Mouse (Mus musculus) lung, postnatal 0 days (tissue): ENCODE results near the gene Spred2. TPM values are rescaled to one million over a fixed set of nuclear protein-coding genes. Genes with fewer than 3 reads are reported as not detected.

ENCODE experiments used
- ATAC-seq: fragments of 200-750 bp; cut with Nextera tagmentation; 2 replicates; pipeline ENCODE4 v1.8.0; 2017; ENCODE audit warnings: moderate library complexity
- DNase-seq: peaks from one replicate; pipeline ENCODE4 v3.0.0-alpha.2; 2016; ENCODE audit warnings: low spot score
- H3K27ac ChIP-seq: fragments of 300-500 bp; sonication (generic); 2 replicates; pipeline ENCODE4 v1.5.1; 2014; ENCODE audit warnings: antibody characterized with exemption, mild to moderate bottlenecking, low read length, mixed read lengths
- H3K27me3 ChIP-seq: fragments of 300-500 bp; sonication (generic); replicated peaks from 2 replicates; pipeline ENCODE4 v1.6.1; 2014; ENCODE audit warnings: low read length, mixed read lengths; ENCODE audit not compliant: insufficient read depth
- H3K36me3 ChIP-seq: fragments of 300-500 bp; sonication (generic); 2 replicates; pipeline ENCODE4 v1.6.1; 2014; ENCODE audit warnings: low read length, mixed read lengths; ENCODE audit not compliant: insufficient read depth
- H3K4me1 ChIP-seq: fragments of 300-500 bp; sonication (generic); 2 replicates; pipeline ENCODE4 v1.6.1; 2014; ENCODE audit warnings: antibody characterized with exemption, low read depth, low read length, mixed read lengths; ENCODE audit not compliant: insufficient read depth
- H3K4me2 ChIP-seq: fragments of 300-500 bp; sonication (generic); replicated peaks from 2 replicates; pipeline ENCODE4 v1.6.1; 2014; ENCODE audit warnings: low read depth, mild to moderate bottlenecking, low read length, moderate library complexity, mixed read lengths
- H3K4me3 ChIP-seq: fragments of 300-500 bp; sonication (generic); 2 replicates; pipeline ENCODE4 v1.5.1; 2014; ENCODE audit warnings: low read depth, low read length
- H3K9ac ChIP-seq: fragments of 300-500 bp; sonication (generic); replicated peaks from 2 replicates; pipeline ENCODE4 v1.6.1; 2014; ENCODE audit warnings: low read depth, mild to moderate bottlenecking
- H3K9me3 ChIP-seq: fragments of 300-500 bp; sonication (generic); 2 replicates; pipeline ENCODE4 v1.6.1; 2016; ENCODE audit warnings: low read length, mixed read lengths
- CTCF ChIP-seq: IDR thresholded peaks from 2 replicates; pipeline ENCODE4 v1.5.1; 2016; ENCODE audit warnings: antibody characterized with exemption, mild to moderate bottlenecking
- EP300 ChIP-seq: IDR thresholded peaks from 2 replicates; pipeline ENCODE4 v1.6.1; 2016; ENCODE audit warnings: antibody characterized with exemption, mild to moderate bottlenecking, control low read depth
- WGBS: fragments of 180-500 bp; shearing (Covaris S2); extraction: QIAGEN DNeasy Blood & Tissue Kit; methylation state at CpG from one replicate; pipeline ENCODE4 v1.1.7; 2014; 5-methylcytosine and 5-hydroxymethylcytosine counted together
- polyA plus RNA-seq: library from polyadenylated mRNA; unstranded; fragments of >200 nt; fragmentation: Nextera tagmentation; extraction: Ambion mirVana; gene quantifications from 2 replicates; pipeline ENCODE4 v1.2.1, GENCODE M21; 2015

Spred2 gene
- polyA plus RNA-seq, 1 experiment from 2014 or later, result 3.9 TPM

GRCm38 (mm10) chr11:19955701-19956100, 31.5 kb downstream of the Spred2 start:
- Histone ChIP-seq H3K27ac (no peak overlapping the region), H3K27me3 (no peaks in the 10 kb centered on the region), H3K4me3 (no peak overlapping the region), H3K9me3 (no peaks in the 10 kb centered on the region), H3K9ac (no peak overlapping the region), H3K4me2 (no peak overlapping the region), H3K36me3 (no peaks in the 10 kb centered on the region), H3K4me1 (0 out of 2 replicates have a peak, but pooled peaks cover 7% of the 10 kb centered on the region)
- no peak for DNase-seq
- no peak for ATAC-seq
- 72% methylated on average over 6 of the region's 6 CpGs for WGBS
- no peak for TF ChIP-seq EP300
- TF ChIP-seq CTCF, result no peak

DNA sequence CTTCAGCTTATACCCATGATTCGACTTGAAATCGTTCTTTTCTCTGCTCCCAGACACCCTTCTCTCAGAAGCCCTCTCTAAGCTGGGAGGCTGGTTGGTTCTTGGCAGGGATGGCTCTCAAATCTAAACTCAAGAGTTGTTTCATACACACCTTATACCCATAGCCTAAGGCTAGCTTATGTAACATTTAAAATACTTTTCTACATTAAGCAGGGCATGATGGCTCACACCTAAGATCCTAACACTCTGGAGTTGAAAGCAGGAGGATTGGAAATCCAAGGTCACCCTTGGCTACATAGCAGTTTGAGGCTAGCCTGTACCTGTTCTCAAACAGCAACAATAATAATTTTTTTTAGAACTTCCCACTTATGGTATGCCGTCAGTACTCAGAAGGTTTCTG, 34.8 kb downstream of the Spred2 start:
- H3K27ac ChIP-seq, result no peak overlapping the region; the same call in 1 of the 2 replicates
- H3K36me3 ChIP-seq, result no peaks in the 10 kb centered on the region
- no peaks in the 10 kb centered on the region for H3K9me3 ChIP-seq
- no peak overlapping the region for H3K9ac ChIP-seq
- no peak for DNase-seq
- no peak for ATAC-seq
- H3K4me3 ChIP-seq, result no peak overlapping the region
- H3K27me3 ChIP-seq, result no peaks in the 10 kb centered on the region
- TF ChIP-seq EP300 (no peak), CTCF (no peak)
- peaks cover 26% of the 10 kb centered on the region; the same call in 1 of the 2 replicates for H3K4me1 ChIP-seq
- 63% methylated on average over 3 of the region's 3 CpGs for whole genome bisulfite sequencing
- no peak overlapping the region for H3K4me2 ChIP-seq

- 0 out of 2 replicates have a peak overlapping the region, but pooled peaks have one; percentile 20 for H3K27ac ChIP-seq
- peak; percentile 23; the same call in 1 of the 2 replicates for ATAC-seq
Observed at GRCm38 (mm10) chr11:19959897-19960296, 35.7 kb downstream of the Spred2 start.

GRCm38 (mm10) chr11:19960541-19960940, 36.4 kb downstream of the Spred2 start:
- 75% methylated on average over 3 of the region's 3 CpGs for WGBS
- no peaks in the 10 kb centered on the region for H3K27me3 ChIP-seq
- no peak for ATAC-seq
- H3K4me2 ChIP-seq, result no peak overlapping the region
- no peak overlapping the region for H3K4me3 ChIP-seq
- no peak overlapping the region for H3K27ac ChIP-seq
- no peak for TF ChIP-seq EP300
- no peak for TF ChIP-seq CTCF
- no peaks in the 10 kb centered on the region for H3K36me3 ChIP-seq
- no peak overlapping the region for H3K9ac ChIP-seq
- no peaks in the 10 kb centered on the region for H3K9me3 ChIP-seq
- peaks cover 30% of the 10 kb centered on the region; the same call in 1 of the 2 replicates for H3K4me1 ChIP-seq
- no peak for DNase-seq

More at GRCm38 (mm10) chr11:19959897-19960296, 35.7 kb downstream of the Spred2 start:
- no peak for DNase-seq
- H3K9me3 ChIP-seq, result no peaks in the 10 kb centered on the region
- H3K4me2 ChIP-seq, result no peak overlapping the region
- H3K9ac ChIP-seq, result no peak overlapping the region
- no peak for TF ChIP-seq CTCF
- TF ChIP-seq EP300, result no peak
- H3K4me3 ChIP-seq, result no peak overlapping the region
- H3K27me3 ChIP-seq, result no peaks in the 10 kb centered on the region
- 61% methylated on average over 5 of the region's 5 CpGs for WGBS
- no peaks in the 10 kb centered on the region for H3K36me3 ChIP-seq
- H3K4me1 ChIP-seq, result peaks cover 32% of the 10 kb centered on the region; the same call in 1 of the 2 replicates

DNA sequence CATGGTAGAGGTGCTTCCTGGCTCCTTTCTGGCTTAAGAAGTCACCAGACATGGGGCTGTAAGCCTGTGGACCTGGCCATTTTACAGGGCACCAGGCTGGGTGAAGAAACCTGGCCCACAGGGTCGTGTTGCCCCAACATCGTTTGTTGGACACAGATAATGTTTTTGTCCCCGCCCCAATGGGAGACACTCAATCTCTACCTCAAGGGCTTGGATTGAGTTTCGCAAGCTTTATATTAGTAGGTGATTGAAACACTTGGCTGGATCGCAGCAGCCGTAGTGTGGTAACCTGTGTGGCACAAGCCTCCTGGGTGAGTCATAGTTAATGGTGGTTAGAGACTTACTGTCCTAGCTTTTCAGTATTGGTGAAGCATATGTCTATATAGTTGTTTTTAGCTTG, 36.9 kb downstream of the Spred2 start:
- no peak overlapping the region for H3K9ac ChIP-seq
- TF ChIP-seq EP300 (no peak), CTCF (no peak)
- no peaks in the 10 kb centered on the region for H3K9me3 ChIP-seq
- WGBS, result 59% methylated on average over 6 of the region's 6 CpGs
- H3K4me2 ChIP-seq, result no peak overlapping the region
- no peaks in the 10 kb centered on the region for H3K36me3 ChIP-seq
- no peaks in the 10 kb centered on the region for H3K27me3 ChIP-seq
- ATAC-seq (no peak), DNase-seq (peak; percentile 52)
- no peak overlapping the region for H3K4me3 ChIP-seq
- H3K27ac ChIP-seq, result no peak overlapping the region
- peaks cover 30% of the 10 kb centered on the region; the same call in 1 of the 2 replicates for H3K4me1 ChIP-seq

GRCm38 (mm10) chr11:19961766-19962365, 37.7 kb downstream of the Spred2 start:
- peaks cover 30% of the 10 kb centered on the region; the same call in 1 of the 2 replicates for H3K4me1 ChIP-seq
- no peaks in the 10 kb centered on the region for H3K27me3 ChIP-seq
- H3K27ac ChIP-seq, result no peak overlapping the region
- H3K4me2 ChIP-seq, result no peak overlapping the region
- no peak for TF ChIP-seq CTCF
- TF ChIP-seq EP300, result no peak
- no peak overlapping the region for H3K9ac ChIP-seq
- H3K4me3 ChIP-seq, result no peak overlapping the region
- DNase-seq, result no peak
- no peak for ATAC-seq
- H3K9me3 ChIP-seq, result no peaks in the 10 kb centered on the region
- no peaks in the 10 kb centered on the region for H3K36me3 ChIP-seq
- WGBS, result 60% methylated on average over 12 of the region's 12 CpGs
